Mouse (Mus musculus) forebrain, embryonic 11.5 days (tissue): ENCODE data around the gene Gpr25. TPM values are rescaled to one million over a fixed set of nuclear protein-coding genes. Genes with fewer than 3 reads are reported as not detected.

Experiments used
- ATAC-seq: fragments of 200-750 bp; cut with Nextera tagmentation; replicated peaks from 2 replicates; pipeline ENCODE4 v1.8.0; 2017; ENCODE audit warnings: moderate TSS enrichment; ENCODE audit not compliant: low FRiP score
- DNase-seq: peaks from one replicate; pipeline ENCODE4 v3.0.0-alpha.2; 2017; ENCODE audit warnings: low spot score
- H3K27ac ChIP-seq: fragments of 300-500 bp; sonication (generic); 2 replicates; pipeline ENCODE4 v1.5.1; 2014; ENCODE audit warnings: low read depth, low read length
- H3K27me3 ChIP-seq: fragments of 300-500 bp; sonication (generic); 2 replicates; pipeline ENCODE4 v1.6.1; 2014; ENCODE audit warnings: mild to moderate bottlenecking, low read length, mixed read lengths; ENCODE audit not compliant: control insufficient read depth, insufficient read depth
- H3K36me3 ChIP-seq: fragments of 300-500 bp; sonication (generic); 2 replicates; pipeline ENCODE4 v1.6.1; 2014; ENCODE audit warnings: mild to moderate bottlenecking, low read length, moderate library complexity, mixed read lengths; ENCODE audit not compliant: control insufficient read depth, insufficient read depth
- H3K4me1 ChIP-seq: fragments of 300-500 bp; sonication (generic); replicated peaks from 2 replicates; pipeline ENCODE4 v1.6.1; 2014; ENCODE audit warnings: low read length, mixed read lengths; ENCODE audit not compliant: control insufficient read depth, insufficient read depth
- H3K4me2 ChIP-seq: fragments of 300-500 bp; sonication (generic); 2 replicates; pipeline ENCODE4 v1.6.1; 2014; ENCODE audit warnings: low read depth, mild to moderate bottlenecking, low read length, moderate library complexity, mixed read lengths; ENCODE audit not compliant: severe bottlenecking
- H3K4me3 ChIP-seq: fragments of 300-500 bp; sonication (generic); 2 replicates; pipeline ENCODE4 v1.5.1; 2014; ENCODE audit warnings: low read depth, low read length
- H3K9ac ChIP-seq: fragments of 300-500 bp; sonication (generic); 2 replicates; pipeline ENCODE4 v1.6.1; 2014; ENCODE audit warnings: low read length
- H3K9me3 ChIP-seq: fragments of 300-500 bp; sonication (generic); 2 replicates; pipeline ENCODE4 v1.6.1; 2016; ENCODE audit warnings: low read length, mixed read lengths; ENCODE audit not compliant: control insufficient read depth
- WGBS: fragments of 180-500 bp; shearing (Covaris S2); extraction: QIAGEN DNeasy Blood & Tissue Kit; methylation state at CpG from one replicate; pipeline ENCODE4 v1.1.7; 2014; 5-methylcytosine and 5-hydroxymethylcytosine counted together
- polyA plus RNA-seq: library from polyadenylated mRNA; unstranded; fragments of >200 nt; fragmentation: Nextera tagmentation; extraction: Ambion mirVana; gene quantifications from 2 replicates; pipeline ENCODE4 v1.2.1, GENCODE M21; 2014

The Gpr25 gene
- polyA plus RNA-seq, 1 experiment from 2014 or later = not detected

DNA sequence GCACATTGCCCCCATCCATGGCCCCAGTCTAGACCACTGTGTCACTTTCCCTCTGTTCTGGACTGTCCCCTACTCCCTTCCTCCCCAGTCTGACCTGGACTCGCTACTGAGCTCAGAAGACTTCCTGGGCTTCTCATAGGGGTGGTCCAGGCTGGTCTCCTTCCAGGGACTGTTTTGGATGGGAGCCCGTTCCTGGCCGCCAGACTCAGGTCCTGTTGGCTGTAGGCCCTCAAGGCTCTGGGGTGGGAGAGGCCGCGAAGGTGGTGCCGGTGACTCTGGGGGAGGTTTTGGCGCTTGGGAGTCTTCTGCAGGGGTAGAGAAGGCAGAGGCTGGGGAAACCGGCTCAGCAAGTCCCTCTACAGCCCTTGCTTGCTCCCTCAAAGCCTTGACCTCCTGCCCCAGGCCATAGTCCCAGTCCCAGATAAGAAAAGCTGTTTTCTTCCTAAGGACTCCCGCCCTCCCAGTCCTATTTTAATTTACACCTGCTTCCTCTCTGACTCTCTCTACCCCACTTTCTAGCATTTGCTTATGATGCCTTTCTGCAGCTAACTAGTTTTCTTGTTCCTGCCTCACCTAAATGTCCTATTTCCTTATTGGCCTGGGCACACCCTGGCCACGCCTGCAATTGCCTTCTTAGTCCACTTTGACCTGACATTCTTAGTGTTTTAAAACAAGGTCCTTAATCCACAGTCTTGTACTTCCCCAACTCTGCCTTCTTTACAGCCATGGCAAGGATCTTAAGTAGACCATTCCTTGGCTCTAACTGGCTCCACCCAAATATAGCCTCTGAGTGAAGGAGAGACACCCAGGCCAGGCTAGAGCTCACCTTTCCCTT is 40.4 kb downstream of the Gpr25 start:
- DNase-seq (no peak), ATAC-seq (no peak)
- Histone ChIP-seq H3K4me3 (no peak overlapping the region), H3K36me3 (peaks cover 20% of the 10 kb centered on the region), H3K9me3 (no peaks in the 10 kb centered on the region), H3K4me1 (no peaks in the 10 kb centered on the region), H3K4me2 (no peak overlapping the region), H3K27me3 (no peaks in the 10 kb centered on the region), H3K9ac (no peak overlapping the region), H3K27ac (no peak overlapping the region)
- 86% methylated on average over 10 of the region's 10 CpGs for WGBS

DNA sequence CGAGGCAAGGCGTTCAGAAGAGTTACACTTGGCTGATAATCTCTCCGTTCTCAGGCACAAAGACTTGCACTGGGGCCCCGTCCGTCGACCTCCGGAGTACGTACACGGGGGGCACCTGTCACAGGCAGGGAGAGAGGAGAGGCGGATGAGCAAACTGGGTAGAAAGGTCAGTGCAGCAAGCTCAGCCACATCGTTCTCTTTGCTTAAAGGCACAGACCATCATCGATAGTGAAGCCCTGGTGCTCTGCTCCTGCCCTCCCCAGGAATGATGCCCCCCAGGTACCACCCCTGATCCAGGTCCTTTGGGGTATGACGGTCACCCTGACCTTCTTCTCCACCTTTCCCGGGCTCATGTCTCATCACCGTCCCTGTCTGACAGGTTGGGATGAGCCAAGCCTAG is 46.4 kb downstream of the Gpr25 start:
- no peak overlapping the region for H3K27ac ChIP-seq
- no peak overlapping the region for H3K9ac ChIP-seq
- peaks cover 8% of the 10 kb centered on the region; the same call in 1 of the 2 replicates for H3K36me3 ChIP-seq
- no peak overlapping the region for H3K4me2 ChIP-seq
- no peak overlapping the region for H3K4me3 ChIP-seq
- no peak for DNase-seq
- 83% methylated on average over 15 of the region's 15 CpGs for WGBS
- no peaks in the 10 kb centered on the region for H3K9me3 ChIP-seq
- H3K27me3 ChIP-seq = no peaks in the 10 kb centered on the region
- no peaks in the 10 kb centered on the region for H3K4me1 ChIP-seq
- ATAC-seq = no peak

DNA sequence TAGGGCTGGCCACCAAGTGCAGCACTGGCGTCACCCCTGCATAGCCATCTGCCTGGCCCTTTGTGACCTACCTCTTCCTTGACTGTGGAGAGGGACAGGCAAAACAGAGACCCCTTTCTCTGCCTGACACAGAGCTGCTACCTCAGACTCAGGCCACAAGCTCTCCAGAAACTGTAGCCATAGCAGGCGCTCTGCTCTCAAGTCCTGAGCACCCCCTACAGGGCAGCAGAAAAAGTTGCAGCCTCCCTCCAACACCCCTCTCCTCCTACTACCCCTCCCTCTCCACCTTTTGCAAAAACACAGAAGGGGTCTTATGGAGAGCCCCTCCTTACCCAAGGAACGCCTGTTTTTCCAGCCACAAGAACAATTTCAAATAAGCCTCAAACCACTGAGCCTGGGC is 47.9 kb downstream of the Gpr25 start, which contains the start of gene Mroh3:
Mroh3 (minus strand) TSS at position 26 of the 400 bp plus-strand sequence.
- H3K9ac ChIP-seq = no peak within 1 kb of the TSS

More for the DNA sequence above, 47.9 kb downstream of the Gpr25 start, which contains the start of gene Mroh3:
- Histone ChIP-seq H3K27me3 (no peaks in the 10 kb centered on the region), H3K9me3 (no peaks in the 10 kb centered on the region), H3K4me3 (no peak within 1 kb of the TSS), H3K27ac (no peak within 1 kb of the TSS), H3K4me2 (no peak within 1 kb of the TSS), H3K4me1 (no peaks in the 10 kb centered on the region), H3K36me3 (peaks cover 5% of the 10 kb centered on the region; the same call in 1 of the 2 replicates)
- DNase-seq = peak; percentile 59
- ATAC-seq = 0 out of 2 replicates have a peak, but pooled peaks have one; percentile 44
- WGBS = 48% methylated on average over 3 of the region's 3 CpGs

Other genes starting within 250 kb of the Gpr25 start
- gene Ascl5, start 210.1 kb downstream of the Gpr25 start, polyA plus RNA-seq = not detected in 2 replicates
- gene Cacna1s, start 208.1 kb downstream of the Gpr25 start, polyA plus RNA-seq = 0.20 and 0.36 TPM in 2 replicates
- gene Kif21b, start 129.5 kb downstream of the Gpr25 start, polyA plus RNA-seq = 16.4 and 19.1 TPM in 2 replicates
- gene Mroh3, start 48.0 kb downstream of the Gpr25 start, polyA plus RNA-seq = 0.41 TPM in 1 of 2 replicates, not detected in the other
- gene Inava, start 26.6 kb downstream of the Gpr25 start, polyA plus RNA-seq = 19.5 and 19.8 TPM in 2 replicates
- 28.4 and 29.1 TPM in 2 replicates for gene Camsap2, start 85.2 kb upstream of the Gpr25 start, polyA plus RNA-seq
- 19.2 and 21.7 TPM in 2 replicates for gene Ddx59, start 154.4 kb upstream of the Gpr25 start, polyA plus RNA-seq
- gene Kif14, start 205.5 kb upstream of the Gpr25 start, polyA plus RNA-seq = 11.3 and 12.8 TPM in 2 replicates